Mouse (Mus musculus) intestine, postnatal 0 days (tissue): ENCODE measurements at regions not wholly inside any gene's neighbourhood (a gene's known extent, or its start where the extent isn't known, plus 50 kb on each side); places are given as distances from the start of the nearest gene placed in this dataset.

ENCODE experiments used
- ATAC-seq: fragments of 200-750 bp; cut with Nextera tagmentation; 2 replicates; pipeline ENCODE4 v1.8.0; 2017; ENCODE audit warnings: mild to moderate bottlenecking, moderate TSS enrichment, moderate library complexity
- H3K27ac ChIP-seq: fragments of 300-500 bp; sonication (generic); 2 replicates; pipeline ENCODE4 v1.5.1; 2014; ENCODE audit warnings: mild to moderate bottlenecking, low read depth, low read length, moderate library complexity
- H3K27me3 ChIP-seq: fragments of 300-500 bp; sonication (generic); replicated peaks from 2 replicates; pipeline ENCODE4 v1.6.1; 2014; ENCODE audit warnings: low read length, mixed read lengths; ENCODE audit not compliant: control insufficient read depth, insufficient read depth
- H3K36me3 ChIP-seq: fragments of 300-500 bp; sonication (generic); 2 replicates; pipeline ENCODE4 v1.6.1; 2014; ENCODE audit warnings: mild to moderate bottlenecking, moderate library complexity; ENCODE audit not compliant: control insufficient read depth, insufficient read depth
- H3K4me1 ChIP-seq: fragments of 300-500 bp; sonication (generic); replicated peaks from 2 replicates; pipeline ENCODE4 v1.6.1; 2014; ENCODE audit warnings: antibody characterized with exemption, low read length, mixed read lengths; ENCODE audit not compliant: control insufficient read depth, insufficient read depth
- H3K4me2 ChIP-seq: fragments of 300-500 bp; sonication (generic); replicated peaks from 2 replicates; pipeline ENCODE4 v1.6.1; 2014; ENCODE audit warnings: low read depth, mild to moderate bottlenecking, moderate library complexity
- H3K4me3 ChIP-seq: fragments of 300-500 bp; sonication (generic); 2 replicates; pipeline ENCODE4 v1.5.1; 2014; ENCODE audit warnings: low read depth, low read length
- H3K9ac ChIP-seq: fragments of 300-500 bp; sonication (generic); 2 replicates; pipeline ENCODE4 v1.6.1; 2014; ENCODE audit warnings: mild to moderate bottlenecking, low read depth, low read length
- H3K9me3 ChIP-seq: fragments of 300-500 bp; sonication (generic); 2 replicates; pipeline ENCODE4 v1.6.1; 2016; ENCODE audit warnings: mixed run types; ENCODE audit not compliant: control insufficient read depth
- CTCF ChIP-seq: sonication (generic); IDR thresholded peaks from 2 replicates; pipeline ENCODE4 v1.5.1; 2016; ENCODE audit warnings: low read depth, mild to moderate bottlenecking, control low read depth, antibody characterized with exemption, moderate library complexity
- WGBS: fragments of 180-500 bp; shearing (Covaris S2); extraction: QIAGEN DNeasy Blood & Tissue Kit; methylation state at CpG from one replicate; pipeline ENCODE4 v1.1.7; 2014; 5-methylcytosine and 5-hydroxymethylcytosine counted together

GRCm38 (mm10) chrX:12493916-12494315, 93.7 kb upstream of the Atp6ap2 start:
- Histone ChIP-seq H3K9me3 (no peaks in the 10 kb centered on the region), H3K27me3 (no peaks in the 10 kb centered on the region), H3K4me1 (no peaks in the 10 kb centered on the region), H3K36me3 (no peaks in the 10 kb centered on the region), H3K27ac (no peak overlapping the region), H3K9ac (no peak overlapping the region), H3K4me2 (no peak overlapping the region), H3K4me3 (no peak overlapping the region)
- ATAC-seq: no peak
- TF ChIP-seq CTCF: no peak
- WGBS: 68% methylated on average over 3 of the region's 3 CpGs

- Histone ChIP-seq H3K4me1 (no peaks in the 10 kb centered on the region), H3K4me3 (no peak overlapping the region), H3K4me2 (no peak overlapping the region), H3K9me3 (no peaks in the 10 kb centered on the region), H3K36me3 (no peaks in the 10 kb centered on the region), H3K27ac (no peak overlapping the region), H3K9ac (no peak overlapping the region), H3K27me3 (no peaks in the 10 kb centered on the region)
- 73% methylated on average over 6 of the region's 6 CpGs for WGBS
- no peak for TF ChIP-seq CTCF
- ATAC-seq: no peak
These were observed 93.1 kb upstream of the Atp6ap2 start for GRCm38 (mm10) chrX:12494535-12494934.

GRCm38 (mm10) chrX:12500601-12501000, 87.0 kb upstream of the Atp6ap2 start:
- Histone ChIP-seq H3K9ac (no peak overlapping the region), H3K36me3 (no peaks in the 10 kb centered on the region), H3K4me3 (no peak overlapping the region), H3K27ac (no peak overlapping the region), H3K9me3 (no peaks in the 10 kb centered on the region), H3K4me2 (no peak overlapping the region), H3K4me1 (no peaks in the 10 kb centered on the region), H3K27me3 (no peaks in the 10 kb centered on the region)
- 81% methylated on average over 3 of the region's 3 CpGs for WGBS
- no peak for ATAC-seq
- TF ChIP-seq CTCF: no peak

DNA sequence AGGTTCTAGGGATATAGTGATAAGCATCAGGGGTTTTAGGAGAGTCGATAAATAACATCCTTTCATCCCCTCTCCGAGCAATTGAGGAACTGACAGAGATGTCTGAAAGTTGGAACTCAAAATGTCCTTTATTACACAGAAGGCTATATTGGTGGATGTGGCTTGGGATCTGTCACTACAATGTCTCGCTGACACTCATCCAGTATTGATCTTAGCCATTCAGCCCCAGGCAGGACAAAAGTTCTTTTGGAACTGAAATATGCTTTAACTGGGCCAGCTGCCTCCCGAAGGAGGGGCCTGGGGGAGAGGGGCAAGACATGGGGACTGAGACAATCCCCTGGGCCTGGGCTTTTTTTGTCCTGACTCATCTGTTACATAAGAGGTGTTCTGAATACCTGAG, 85.2 kb upstream of the Atp6ap2 start:
- no peak overlapping the region for H3K4me3 ChIP-seq
- no peak for TF ChIP-seq CTCF
- ATAC-seq: no peak
- H3K9ac ChIP-seq: no peak overlapping the region
- 83% methylated on average over 4 of the region's 4 CpGs for WGBS
- H3K27ac ChIP-seq: no peak overlapping the region
- no peak overlapping the region for H3K4me2 ChIP-seq
- no peaks in the 10 kb centered on the region for H3K27me3 ChIP-seq
- no peaks in the 10 kb centered on the region for H3K9me3 ChIP-seq
- no peaks in the 10 kb centered on the region for H3K36me3 ChIP-seq
- H3K4me1 ChIP-seq: no peaks in the 10 kb centered on the region

DNA sequence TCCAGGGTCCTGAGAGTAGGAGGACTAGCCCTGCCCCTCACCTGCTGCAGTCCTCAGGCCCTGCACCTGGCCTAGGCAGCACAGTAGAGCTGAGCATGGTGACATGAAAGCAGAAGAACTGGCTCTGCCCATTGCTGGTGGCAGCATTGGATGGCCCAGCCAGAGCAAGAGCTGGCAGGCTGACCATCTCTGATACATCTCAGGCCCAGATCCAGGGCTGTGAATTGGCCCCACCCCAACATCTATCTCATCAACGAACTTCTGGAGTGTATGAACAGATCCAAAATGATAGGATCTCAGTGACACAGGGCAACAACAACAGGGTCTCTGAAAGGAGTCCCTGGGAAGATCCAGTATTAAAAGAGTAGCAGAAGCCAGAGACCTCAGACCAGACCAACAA, 84.0 kb upstream of the Atp6ap2 start:
- H3K27ac ChIP-seq: no peak overlapping the region
- H3K36me3 ChIP-seq: no peaks in the 10 kb centered on the region
- H3K9me3 ChIP-seq: no peaks in the 10 kb centered on the region
- H3K4me2 ChIP-seq: no peak overlapping the region
- H3K4me3 ChIP-seq: no peak overlapping the region
- no peaks in the 10 kb centered on the region for H3K27me3 ChIP-seq
- no peak overlapping the region for H3K9ac ChIP-seq
- H3K4me1 ChIP-seq: no peaks in the 10 kb centered on the region
- WGBS: 80% methylated on average over 1 of the region's 1 CpGs
- no peak for ATAC-seq
- no peak for TF ChIP-seq CTCF

DNA sequence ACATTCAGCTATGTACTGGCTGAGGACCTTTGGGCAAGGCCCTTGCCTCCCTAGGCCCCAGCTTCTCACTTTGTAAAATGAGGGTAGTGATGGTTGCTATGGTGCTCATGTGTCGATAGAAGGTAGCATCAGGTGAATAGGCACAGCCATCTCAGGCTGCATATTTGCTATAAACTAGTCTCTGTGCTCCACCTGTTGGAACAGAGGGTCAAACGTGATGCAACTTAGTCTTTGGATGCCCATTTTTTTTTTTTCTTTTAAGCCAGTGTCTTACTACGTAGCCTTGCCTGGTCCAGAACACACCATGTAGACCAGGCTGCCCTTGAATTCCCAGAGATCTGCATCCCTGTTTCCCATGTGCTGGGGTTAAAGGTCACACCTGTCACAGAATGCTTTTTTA, 76.5 kb upstream of the Atp6ap2 start:
- Histone ChIP-seq H3K4me2 (no peak overlapping the region), H3K4me1 (no peaks in the 10 kb centered on the region), H3K9ac (no peak overlapping the region), H3K27me3 (no peaks in the 10 kb centered on the region), H3K27ac (no peak overlapping the region), H3K36me3 (no peaks in the 10 kb centered on the region), H3K4me3 (no peak overlapping the region), H3K9me3 (no peaks in the 10 kb centered on the region)
- peak; percentile 5; the same call in 1 of the 2 replicates for TF ChIP-seq CTCF
- WGBS: 54% methylated on average over 3 of the region's 3 CpGs
- no peak for ATAC-seq

GRCm38 (mm10) chrX:12525044-12525443, 62.6 kb upstream of the Atp6ap2 start:
- Histone ChIP-seq H3K9me3 (no peaks in the 10 kb centered on the region), H3K4me3 (no peak overlapping the region), H3K36me3 (no peaks in the 10 kb centered on the region), H3K27ac (no peak overlapping the region), H3K27me3 (no peaks in the 10 kb centered on the region), H3K4me2 (no peak overlapping the region), H3K4me1 (no peaks in the 10 kb centered on the region), H3K9ac (no peak overlapping the region)
- ATAC-seq: no peak
- 83% methylated on average over 3 of the region's 3 CpGs for WGBS
- TF ChIP-seq CTCF: no peak
